ENCODE assay signal across 12 mouse cellular contexts in genomic region chr19:4746611-4747010, GRCm38 (mm10). TPM values are rescaled to one million over a fixed set of nuclear protein-coding genes. Genes with fewer than 3 reads are reported as not detected.
A peak's percentile ranks its signal among the peaks of the same experiment; 100 is the strongest.
DNase-seq lines count a peak whose midpoint lies in the region; ATAC-seq and TF ChIP-seq lines count a peak whose summit lies in the region.
"Had no signal": no experiment of that assay in that cellular context is flagged by ENCODE, and none has a peak within 500 bp of the region (broad histone marks: within the 10 kb centered on the region; RNA-seq: fewer than 3 reads in every experiment).

No protein-coding gene starts in this region.

- peaks cover 3% of the 10 kb centered on the region; the same call in 1 of the 2 replicates for H3K4me1 ChIP-seq in kidney, embryonic 15.5 days
- no peaks in the 10 kb centered on the region for H3K4me1 ChIP-seq in stomach, postnatal 0 days (replicated peaks; ENCODE audit: control insufficient read depth, insufficient read depth)
- no peaks in the 10 kb centered on the region for H3K4me1 ChIP-seq in liver, embryonic 12.5 days
- H3K4me1 ChIP-seq: embryonic facial prominence, embryonic 15.5 days; liver, embryonic 13.5 days; stomach, embryonic 15.5 days had no signal

- no peak for TF ChIP-seq CTCF in stomach, postnatal 0 days (IDR thresholded peaks at IDR 0.05; ENCODE audit: low read depth)

- no peak for ATAC-seq in kidney, embryonic 15.5 days (replicated peaks; ENCODE audit: low FRiP score)
- no peak for ATAC-seq in stomach, postnatal 0 days (ENCODE audit: low FRiP score, low TSS enrichment)
- ATAC-seq in liver, embryonic 12.5 days: no peak

- no peak overlapping the region for H3K9ac ChIP-seq in kidney, embryonic 15.5 days
- no peak overlapping the region for H3K9ac ChIP-seq in stomach, postnatal 0 days (ENCODE audit: low read length)
- no peak overlapping the region for H3K9ac ChIP-seq in liver, embryonic 12.5 days
- H3K9ac ChIP-seq: embryonic facial prominence, embryonic 15.5 days; liver, embryonic 13.5 days; stomach, embryonic 15.5 days had no signal

- no peak for TF ChIP-seq EP300 in stomach, postnatal 0 days (optimal IDR thresholded peaks at IDR 0.05)

- peaks cover 11% of the 10 kb centered on the region for H3K36me3 ChIP-seq in kidney, embryonic 15.5 days
- H3K36me3 ChIP-seq in stomach, postnatal 0 days (ENCODE audit: control insufficient read depth, insufficient read depth, low read length): no peaks in the 10 kb centered on the region
- H3K36me3 ChIP-seq in liver, embryonic 12.5 days: no peaks in the 10 kb centered on the region
- H3K36me3 ChIP-seq: liver, embryonic 13.5 days; stomach, embryonic 15.5 days had no signal

- no peak overlapping the region for H3K27ac ChIP-seq in kidney, embryonic 15.5 days
- H3K27ac ChIP-seq in stomach, postnatal 0 days (replicated peaks): no peak overlapping the region
- H3K27ac ChIP-seq in liver, embryonic 12.5 days: no peak overlapping the region
- H3K27ac ChIP-seq: embryonic facial prominence, embryonic 15.5 days; liver, embryonic 13.5 days; stomach, embryonic 15.5 days had no signal

- H3K9me3 ChIP-seq in kidney, embryonic 15.5 days (replicated peaks): no peaks in the 10 kb centered on the region
- no peaks in the 10 kb centered on the region for H3K9me3 ChIP-seq in stomach, postnatal 0 days (ENCODE audit: control insufficient read depth, low read length)
- no peaks in the 10 kb centered on the region for H3K9me3 ChIP-seq in liver, embryonic 12.5 days (replicated peaks)
- H3K9me3 ChIP-seq: embryonic facial prominence, embryonic 15.5 days; liver, embryonic 13.5 days; megakaryocyte, embryonic 14.5 days; stomach, embryonic 15.5 days had no signal

- H3K4me3 ChIP-seq in kidney, embryonic 15.5 days (replicated peaks): no peak overlapping the region
- H3K4me3 ChIP-seq in stomach, postnatal 0 days (ENCODE audit: low read depth, low read length): no peak overlapping the region
- H3K4me3 ChIP-seq in liver, embryonic 12.5 days: no peak overlapping the region
- H3K4me3 ChIP-seq: embryonic facial prominence, embryonic 15.5 days; liver, embryonic 13.5 days; megakaryocyte, embryonic 14.5 days; stomach, embryonic 15.5 days had no signal

- peak; percentile 32 for DNase-seq in kidney, postnatal 14 days
- DNase-seq in adrenal gland, postnatal 14 days: peak; percentile 79
- DNase-seq in cerebellum, adult 11-12 months: peak; percentile 88
- peak; percentile 73 for DNase-seq in gastrocnemius, postnatal 14 days
- DNase-seq in urinary bladder, adult 2 months (ENCODE audit: low spot score): no peak
- DNase-seq in stomach, postnatal 0 days (ENCODE audit: low spot score): no peak
- DNase-seq: liver, embryonic 13.5 days had no signal

- no peak overlapping the region for H3K4me2 ChIP-seq in kidney, embryonic 15.5 days
- H3K4me2 ChIP-seq in stomach, postnatal 0 days (replicated peaks; ENCODE audit: low read depth): no peak overlapping the region
- no peak overlapping the region for H3K4me2 ChIP-seq in liver, embryonic 12.5 days
- H3K4me2 ChIP-seq: embryonic facial prominence, embryonic 15.5 days; liver, embryonic 13.5 days; stomach, embryonic 15.5 days had no signal

- intact Hi-C loops in gastrocnemius, postnatal 14 days (cut with DNase I; ENCODE audit: low total_unique reads): no loop called here

- no peaks in the 10 kb centered on the region for H3K27me3 ChIP-seq in kidney, embryonic 15.5 days
- no peaks in the 10 kb centered on the region for H3K27me3 ChIP-seq in stomach, postnatal 0 days (ENCODE audit: control insufficient read depth, insufficient read depth, low read length)
- H3K27me3 ChIP-seq in liver, embryonic 12.5 days (replicated peaks): no peaks in the 10 kb centered on the region
- H3K27me3 ChIP-seq: embryonic facial prominence, embryonic 15.5 days; liver, embryonic 13.5 days; stomach, embryonic 15.5 days had no signal

- 75% methylated on average over 14 of the region's 14 CpGs for WGBS in kidney, embryonic 15.5 days
- WGBS in stomach, postnatal 0 days: 77% methylated on average over 14 of the region's 14 CpGs
- 76% methylated on average over 14 of the region's 14 CpGs for WGBS in liver, embryonic 12.5 days (ENCODE audit: insufficient replicate concordance)

RNA-seq across cellular contexts. Expression of gene Rbm4b, which starts 9.7 kb away (rescaled TPM):
- 75.2 and 75.5 TPM in 2 replicates for polyA plus RNA-seq in kidney, embryonic 15.5 days (2015; fragmentation: Nextera tagmentation; extraction: Ambion mirVana)
- 13.1 and 15.2 TPM in 2 replicates for total RNA-seq in adrenal gland, postnatal 14 days (2021)
- 1 to 10 TPM; 2.5 to 3.4 TPM for total RNA-seq in gastrocnemius, postnatal 14 days (2021)
- polyA plus RNA-seq in urinary bladder, adult 2 months (2012; rRNA removed): 10.5 and 11.1 TPM in 2 replicates
- polyA plus RNA-seq in stomach, postnatal 0 days (2015; fragmentation: Nextera tagmentation; extraction: Ambion mirVana): 17.6 and 19.3 TPM in 2 replicates
- polyA plus RNA-seq in liver, embryonic 12.5 days (2016; fragmentation: Nextera tagmentation; extraction: Ambion mirVana): 22.7 and 24.0 TPM in 2 replicates

RNA-seq across cellular contexts. Expression of gene Sptbn2, which starts 35.6 kb away (rescaled TPM):
- 2.7 and 2.9 TPM in 2 replicates for polyA plus RNA-seq in kidney, embryonic 15.5 days (2015; fragmentation: Nextera tagmentation; extraction: Ambion mirVana)
- total RNA-seq in adrenal gland, postnatal 14 days (2021): 3.3 and 5.9 TPM in 2 replicates
- under 1 TPM; 0.23 to 0.40 TPM for total RNA-seq in gastrocnemius, postnatal 14 days (2021)
- polyA plus RNA-seq in urinary bladder, adult 2 months (2012; rRNA removed): 1.4 and 2.4 TPM in 2 replicates
- 3.5 and 3.6 TPM in 2 replicates for polyA plus RNA-seq in stomach, postnatal 0 days (2015; fragmentation: Nextera tagmentation; extraction: Ambion mirVana)
- 0.14 and 0.30 TPM in 2 replicates for polyA plus RNA-seq in liver, embryonic 12.5 days (2016; fragmentation: Nextera tagmentation; extraction: Ambion mirVana)

RNA-seq across cellular contexts. Expression of gene Rbm4, which starts 47.1 kb away (rescaled TPM):
- 66.1 and 67.6 TPM in 2 replicates for polyA plus RNA-seq in kidney, embryonic 15.5 days (2015; fragmentation: Nextera tagmentation; extraction: Ambion mirVana)
- total RNA-seq in adrenal gland, postnatal 14 days (2021): 57.2 and 60.3 TPM in 2 replicates
- total RNA-seq in gastrocnemius, postnatal 14 days (2021): 10 to 100 TPM; 32.3 to 36.9 TPM
- polyA plus RNA-seq in urinary bladder, adult 2 months (2012; rRNA removed): 36.9 and 43.3 TPM in 2 replicates
- polyA plus RNA-seq in stomach, postnatal 0 days (2015; fragmentation: Nextera tagmentation; extraction: Ambion mirVana): 22.2 and 23.3 TPM in 2 replicates
- polyA plus RNA-seq in liver, embryonic 12.5 days (2016; fragmentation: Nextera tagmentation; extraction: Ambion mirVana): 30.7 and 32.6 TPM in 2 replicates

RNA-seq across cellular contexts. Expression of gene Gm960, which starts 48.1 kb away (rescaled TPM):
- 2.0 and 3.4 TPM in 2 replicates for polyA plus RNA-seq in kidney, embryonic 15.5 days (2015; fragmentation: Nextera tagmentation; extraction: Ambion mirVana)
- total RNA-seq in adrenal gland, postnatal 14 days (2021): not detected in 2 replicates
- under 1 TPM; 0.12 to 0.71 TPM for total RNA-seq in gastrocnemius, postnatal 14 days (2021)
- 0.69 and 1.2 TPM in 2 replicates for polyA plus RNA-seq in urinary bladder, adult 2 months (2012; rRNA removed)
- polyA plus RNA-seq in stomach, postnatal 0 days (2015; fragmentation: Nextera tagmentation; extraction: Ambion mirVana): 1.7 and 2.3 TPM in 2 replicates
- polyA plus RNA-seq in liver, embryonic 12.5 days (2016; fragmentation: Nextera tagmentation; extraction: Ambion mirVana): 0.43 and 1.1 TPM in 2 replicates
- polyA plus RNA-seq: liver, embryonic 13.5 days had no signal

Comparison
In these comparisons a context has a peak if more than half of its experiments do, and no peak if none do; other contexts are left out.
1. DNase-seq: peak in kidney, postnatal 14 days (single experiment), adrenal gland, postnatal 14 days (single experiment), cerebellum, adult 11-12 months (single experiment) and gastrocnemius, postnatal 14 days (single experiment); none in urinary bladder, adult 2 months (single experiment) and stomach, postnatal 0 days (single experiment).